Mouse (Mus musculus): ENCODE measurements at regions not wholly inside any gene's neighbourhood (a gene's known extent, or its start where the extent isn't known, plus 50 kb on each side); places are given as distances from the start of the nearest gene placed in this dataset.

- DNase-seq (ENCODE audit: low spot score in 2 of 2), result no peak
- intact Hi-C loops (cut with DNase I), result no loop called here
These were observed 66.2 kb upstream of the Cdon start for GRCm38 (mm10) chr9:35354652-35355130.

- intact Hi-C loops (cut with DNase I), result no loop called here
- no peak for DNase-seq (ENCODE audit: low spot score in 2 of 2)
These were observed 61.2 kb upstream of the Cdon start for GRCm38 (mm10) chr9:35359699-35360098.

GRCm38 (mm10) chr9:35360139-35361100 is 60.5 kb upstream of the Cdon start:
- intact Hi-C loops (cut with DNase I), result no loop called here
- peak in 1 of 2 experiments; percentile 12 for DNase-seq (ENCODE audit: low spot score in 2 of 2)

- intact Hi-C loops (cut with DNase I), result no loop called here
These were observed 59.5 kb upstream of the Cdon start for GRCm38 (mm10) chr9:35361432-35361831.

GRCm38 (mm10) chr9:35362276-35362675 is 58.7 kb upstream of the Cdon start:
- intact Hi-C loops (cut with DNase I), result no loop called here
- no peak for DNase-seq (ENCODE audit: low spot score in 2 of 2)

More at GRCm38 (mm10) chr9:35361432-35361831, 59.5 kb upstream of the Cdon start:
- DNase-seq (ENCODE audit: low spot score in 2 of 2), result no peak

- DNase-seq (ENCODE audit: low spot score in 2 of 2), result no peak
- intact Hi-C loops (cut with DNase I), result no loop called here
These were observed 57.8 kb upstream of the Cdon start for GRCm38 (mm10) chr9:35363079-35363478.

- DNase-seq (ENCODE audit: low spot score in 2 of 2), result peak; percentile 25 to 39
- intact Hi-C loops (cut with DNase I), result no loop called here
These were observed 57.0 kb upstream of the Cdon start for GRCm38 (mm10) chr9:35363936-35364335.

- no peak for DNase-seq (ENCODE audit: low spot score in 2 of 2)
- intact Hi-C loops (cut with DNase I), result no loop called here
These were observed 55.0 kb upstream of the Cdon start for GRCm38 (mm10) chr9:35365975-35366374.

- intact Hi-C loops (cut with DNase I), result no loop called here
- DNase-seq (ENCODE audit: low spot score in 2 of 2), result no peak
These were observed 51.9 kb upstream of the Cdon start for GRCm38 (mm10) chr9:35369063-35369462.

GRCm38 (mm10) chr9:35370031-35370430 is 50.9 kb upstream of the Cdon start:
- no peak for DNase-seq (ENCODE audit: low spot score in 2 of 2)
- intact Hi-C loops (cut with DNase I), result no loop called here

GRCm38 (mm10) chr9:35370895-35371294 is 50.0 kb upstream of the Cdon start:
- intact Hi-C loops (cut with DNase I), result no loop called here

More at GRCm38 (mm10) chr9:35370895-35371294, 50.0 kb upstream of the Cdon start:
- no peak for DNase-seq (ENCODE audit: low spot score in 2 of 2)
